Mouse (Mus musculus) small intestine, adult 2 months (tissue): ENCODE results near the gene Elmo1. TPM values are rescaled to one million over a fixed set of nuclear protein-coding genes. Genes with fewer than 3 reads are reported as not detected.

Experiments
- H3K27ac ChIP-seq: fragments of 200-500 bp; 2 replicates; pipeline ENCODE4 v1.5.1; 2012; ENCODE audit warnings: low read depth, low read length, control low read depth, inconsistent platforms; ENCODE audit not compliant: insufficient read depth
- H3K27me3 ChIP-seq: fragments of 200-500 bp; 2 replicates; pipeline ENCODE4 v1.6.1; 2012; ENCODE audit warnings: mild to moderate bottlenecking, moderate library complexity, low read length, inconsistent platforms; ENCODE audit not compliant: control insufficient read depth, insufficient read depth
- H3K36me3 ChIP-seq: fragments of 200-500 bp; 2 replicates; pipeline ENCODE4 v1.6.1; 2012; ENCODE audit warnings: mild to moderate bottlenecking, low read length, control low read depth, inconsistent platforms; ENCODE audit not compliant: control insufficient read depth, insufficient read depth
- H3K4me1 ChIP-seq: fragments of 200-500 bp; 2 replicates; pipeline ENCODE4 v1.6.1; 2012; ENCODE audit warnings: low read length, inconsistent platforms, mixed read lengths; ENCODE audit not compliant: control insufficient read depth, insufficient read depth, insufficient read length
- H3K4me3 ChIP-seq: fragments of 200-500 bp; 2 replicates; pipeline ENCODE4 v1.5.1; 2012; ENCODE audit warnings: low read depth, mild to moderate bottlenecking, control low read depth, inconsistent platforms, low read length, moderate library complexity
- CTCF ChIP-seq: fragments of 200-500 bp; IDR thresholded peaks from 2 replicates; pipeline ENCODE4 v1.5.1; 2012; ENCODE audit warnings: low read depth, mild to moderate bottlenecking, control low read depth, inconsistent platforms, low read length, moderate library complexity, mixed read lengths; ENCODE audit not compliant: insufficient replicate concordance, insufficient read length; ENCODE audit errors: extremely low read depth
- POLR2A ChIP-seq: fragments of 200-500 bp; IDR thresholded peaks from 2 replicates; pipeline ENCODE4 v1.6.1; 2012; ENCODE audit warnings: low read depth, mild to moderate bottlenecking, control low read depth, inconsistent platforms, low read length, moderate library complexity
- WGBS: fragments of 180-500 bp; shearing (Covaris S2); methylation state at CpG from one replicate; pipeline ENCODE4 v1.1.7; 2018; 5-methylcytosine and 5-hydroxymethylcytosine counted together
- polyA plus RNA-seq: library from polyadenylated mRNA; depleted of rRNA; stranded (reverse); fragments of >200 nt; gene quantifications from 2 replicates; pipeline ENCODE4 v1.2.3, GENCODE M21; 2012

Elmo1 gene
- polyA plus RNA-seq, 1 experiment: 23.8 TPM

DNA sequence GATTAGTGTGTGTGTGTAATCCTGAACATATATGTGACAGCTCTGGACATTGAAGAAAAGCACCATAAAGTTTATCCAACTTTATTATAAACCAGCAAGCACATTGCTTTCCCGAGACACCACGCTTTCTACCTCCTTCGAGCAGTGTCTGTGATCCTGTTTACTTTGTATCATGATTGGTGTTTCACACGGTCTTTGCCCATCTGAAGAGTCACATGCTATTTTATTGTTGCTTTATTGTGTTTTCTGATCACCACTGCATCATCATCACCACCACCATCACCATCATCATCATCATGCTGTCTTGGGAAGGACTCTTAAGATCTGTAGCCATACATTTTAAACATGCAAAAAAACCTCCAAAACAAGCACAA lies 41.6 kb downstream of the Elmo1 start:
- H3K27ac ChIP-seq: peak overlapping the region; percentile 52
- H3K4me3 ChIP-seq: no peak overlapping the region
- WGBS: 24% methylated on average over 4 of the region's 4 CpGs
- H3K27me3 ChIP-seq: no peaks in the 10 kb centered on the region
- no peaks in the 10 kb centered on the region for H3K36me3 ChIP-seq
- no peak for TF ChIP-seq POLR2A
- no peak for TF ChIP-seq CTCF
- peaks cover 34% of the 10 kb centered on the region for H3K4me1 ChIP-seq

GRCm38 (mm10) chr13:20133602-20134394 lies 43.4 kb downstream of the Elmo1 start:
- H3K27ac ChIP-seq: peak overlapping the region; percentile 82
- no peaks in the 10 kb centered on the region for H3K27me3 ChIP-seq
- H3K4me1 ChIP-seq: peaks cover 34% of the 10 kb centered on the region
- H3K4me3 ChIP-seq: no peak overlapping the region
- TF ChIP-seq POLR2A (no peak), CTCF (no peak)
- no peaks in the 10 kb centered on the region for H3K36me3 ChIP-seq
- WGBS: 21% methylated on average over 6 of the region's 6 CpGs

DNA sequence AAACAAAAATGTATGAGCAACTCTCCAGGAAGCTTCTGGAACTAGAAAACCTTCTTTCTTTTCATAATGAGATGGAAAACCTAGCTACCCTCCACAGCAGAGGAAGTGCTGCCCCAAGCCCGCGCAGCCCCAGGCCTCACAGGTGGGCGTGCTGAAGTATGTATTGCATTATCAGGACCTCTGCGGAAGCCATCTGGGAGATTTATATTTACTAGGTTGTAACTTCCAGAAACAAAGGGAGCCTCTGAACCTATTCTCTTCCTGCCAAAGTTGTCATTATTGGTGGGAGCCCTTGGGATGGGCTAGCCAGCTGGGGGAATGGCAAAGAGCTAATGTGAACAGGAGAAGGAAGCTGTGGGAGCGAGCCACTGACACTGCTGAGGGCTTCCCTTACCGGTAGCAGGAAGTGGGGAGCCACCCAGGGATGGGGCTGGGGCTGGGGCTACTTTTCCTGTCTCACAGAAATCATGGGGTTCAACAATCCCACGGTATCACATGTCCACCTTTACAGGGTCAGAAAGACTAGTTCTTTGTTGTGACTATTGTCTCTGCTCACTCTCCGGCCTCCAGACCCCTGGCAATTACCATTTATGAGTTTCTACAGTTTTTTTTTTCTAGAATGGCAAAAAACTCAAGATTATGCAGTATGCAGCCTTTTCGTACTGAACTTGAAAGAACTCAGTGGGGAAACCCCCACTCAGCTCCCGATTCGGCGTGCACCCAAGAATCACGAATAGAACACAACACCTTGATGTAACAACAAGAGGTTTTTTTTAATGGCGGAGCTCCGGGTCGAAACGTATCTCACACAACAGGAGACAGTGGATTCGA lies 44.2 kb downstream of the Elmo1 start:
- peak overlapping the region; percentile 19; the same call in 1 of the 2 replicates for H3K27ac ChIP-seq
- H3K4me3 ChIP-seq: no peak overlapping the region
- no peaks in the 10 kb centered on the region for H3K36me3 ChIP-seq
- peaks cover 35% of the 10 kb centered on the region for H3K4me1 ChIP-seq
- 79% methylated on average over 18 of the region's 18 CpGs for WGBS
- no peak for TF ChIP-seq CTCF
- TF ChIP-seq POLR2A: no peak
- no peaks in the 10 kb centered on the region for H3K27me3 ChIP-seq

DNA sequence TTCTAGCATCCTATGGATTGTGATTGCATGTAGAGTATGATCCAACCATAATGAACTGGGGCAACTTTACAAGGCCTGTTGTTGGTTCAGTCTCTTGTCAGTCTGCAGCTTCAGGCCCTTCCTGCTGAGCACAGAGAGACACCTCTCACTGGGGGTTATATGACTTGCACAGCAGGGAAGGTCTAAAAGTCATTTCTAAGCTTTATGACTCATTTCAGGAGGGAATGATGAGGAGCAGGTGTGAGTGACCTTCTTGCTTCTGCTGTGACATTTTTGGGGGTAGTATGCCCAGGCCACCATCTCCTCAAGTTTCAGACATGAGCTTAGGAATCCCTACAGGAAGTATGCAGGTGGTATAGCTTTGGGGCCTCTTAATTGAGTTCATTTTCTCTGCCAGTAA lies 46.4 kb downstream of the Elmo1 start:
- TF ChIP-seq CTCF (no peak), POLR2A (no peak)
- Histone ChIP-seq H3K4me1 (peaks cover 33% of the 10 kb centered on the region), H3K36me3 (no peaks in the 10 kb centered on the region), H3K27me3 (no peaks in the 10 kb centered on the region), H3K4me3 (no peak overlapping the region), H3K27ac (no peak overlapping the region)

- Histone ChIP-seq H3K27me3 (no peaks in the 10 kb centered on the region), H3K4me3 (no peak overlapping the region), H3K36me3 (no peaks in the 10 kb centered on the region), H3K27ac (no peak overlapping the region), H3K4me1 (peaks cover 23% of the 10 kb centered on the region)
- TF ChIP-seq POLR2A: no peak
- TF ChIP-seq CTCF: no peak
- WGBS: 59% methylated on average over 3 of the region's 3 CpGs
Measured at GRCm38 (mm10) chr13:20138466-20138865, 48.1 kb downstream of the Elmo1 start.

- no peak overlapping the region for H3K4me3 ChIP-seq
- no peaks in the 10 kb centered on the region for H3K36me3 ChIP-seq
- peaks cover 17% of the 10 kb centered on the region for H3K4me1 ChIP-seq
- no peak for TF ChIP-seq CTCF
- TF ChIP-seq POLR2A: no peak
- H3K27me3 ChIP-seq: no peaks in the 10 kb centered on the region
- H3K27ac ChIP-seq: no peak overlapping the region
- WGBS: 84% methylated on average over 6 of the region's 6 CpGs
Measured at GRCm38 (mm10) chr13:20139060-20139459, 48.7 kb downstream of the Elmo1 start.
